In the genomic region with DNA sequence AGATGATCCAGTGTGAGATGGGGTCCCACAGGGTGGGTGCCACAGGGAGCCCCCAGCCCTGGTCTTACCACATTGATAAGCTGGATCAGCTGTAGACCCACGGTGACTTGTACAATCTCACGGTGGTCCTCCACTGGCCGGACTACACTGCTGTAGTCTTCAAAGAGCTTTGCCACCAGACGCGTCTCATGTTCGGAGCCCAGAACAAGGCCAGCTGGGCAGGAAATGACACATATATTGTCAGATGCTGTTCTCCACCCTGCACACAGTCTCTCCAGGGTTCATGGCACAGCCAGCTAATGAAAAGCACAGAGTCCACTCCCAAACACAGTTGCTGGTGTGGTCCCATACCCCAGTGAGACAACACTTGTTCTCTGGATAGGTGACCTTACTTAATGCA, we compare ENCODE assay signal across 14 mouse cellular contexts.
"Had no signal": no experiment of that assay in that cellular context is flagged by ENCODE, and none has a peak within 500 bp of the region (broad histone marks: within the 10 kb centered on the region; RNA-seq: fewer than 3 reads in every experiment).

No protein-coding gene starts in this region.

- ATAC-seq: liver, postnatal 0 days; lung, postnatal 0 days; midbrain, embryonic 16.5 days had no signal

- H3K36me3 ChIP-seq: lung, embryonic 15.5 days; midbrain, embryonic 10.5 days; midbrain, embryonic 12.5 days; neural tube, embryonic 12.5 days had no signal

- DNase-seq: liver, postnatal 0 days; lung, adult 2 months; lung, postnatal 4 days; midbrain, embryonic 14.5 days; right cerebral cortex, postnatal 14 days; thymus, adult 18-20 months; thymus, postnatal 14 days; thymus, postnatal 36 days had no signal

- H3K4me2 ChIP-seq: lung, embryonic 15.5 days; midbrain, embryonic 12.5 days; neural tube, embryonic 12.5 days had no signal

- H3K4me1 ChIP-seq: lung, embryonic 15.5 days had no signal

- H3K27me3 ChIP-seq: lung, embryonic 15.5 days; neural tube, embryonic 12.5 days had no signal

- H3K9ac ChIP-seq: liver, postnatal 0 days; lung, embryonic 15.5 days; midbrain, embryonic 12.5 days; neural tube, embryonic 12.5 days had no signal

- H3K4me3 ChIP-seq: lung, embryonic 15.5 days; midbrain, embryonic 10.5 days; midbrain, embryonic 12.5 days; neural tube, embryonic 12.5 days had no signal

- H3K27ac ChIP-seq: lung, embryonic 15.5 days; midbrain, embryonic 10.5 days; midbrain, embryonic 12.5 days; neural tube, embryonic 12.5 days had no signal

- H3K9me3 ChIP-seq: lung, embryonic 15.5 days; midbrain, embryonic 10.5 days; midbrain, embryonic 12.5 days; neural tube, embryonic 12.5 days had no signal
